ENCODE assay signal across 8 mouse cellular contexts in genomic region chr6:86437711-86438110, GRCm38 (mm10). TPM values are rescaled to one million over a fixed set of nuclear protein-coding genes. Genes with fewer than 3 reads are reported as not detected.
DNase-seq lines count a peak whose midpoint lies in the region; ATAC-seq and TF ChIP-seq lines count a peak whose summit lies in the region.

No protein-coding gene starts in this region.

- H3K27ac ChIP-seq in forebrain, embryonic 11.5 days (ENCODE audit: low read depth, low read length): peak overlapping the region; percentile 52; the same call in 1 of the 2 replicates
- H3K27ac ChIP-seq in hindbrain, embryonic 11.5 days (ENCODE audit: low read depth, low read length): peak overlapping the region; percentile 84; the same call in 1 of the 2 replicates
- peak overlapping the region; percentile 98 for H3K27ac ChIP-seq in left cerebral cortex, adult 2 months
- H3K27ac ChIP-seq in macrophage: peak overlapping the region; percentile 96

- peak; percentile 62 for TF ChIP-seq CTCF in left cerebral cortex, adult 2 months (IDR thresholded peaks at IDR 0.05)

- 2% methylated on average over 14 of the region's 14 CpGs for WGBS in forebrain, embryonic 11.5 days
- WGBS in hindbrain, embryonic 11.5 days: 3% methylated on average over 14 of the region's 14 CpGs
- WGBS in macrophage (ENCODE audit: missing documents): 5% methylated on average over 14 of the region's 14 CpGs

- H3K4me2 ChIP-seq in forebrain, embryonic 11.5 days (ENCODE audit: low read depth, low read length, severe bottlenecking): peak overlapping the region; percentile 54
- peak overlapping the region; percentile 51 for H3K4me2 ChIP-seq in hindbrain, embryonic 11.5 days (replicated peaks; ENCODE audit: low read depth, low read length)

- DNase-seq in frontal cortex, postnatal 36 days (ENCODE audit: low spot score in 2 of 2): no peak
- DNase-seq in c-Kit-positive CD71-positive TER-119-negative erythroid progenitor cells, embryonic 14.5 days (ENCODE audit: low read depth): peak; percentile 73
- peak; percentile 69 for DNase-seq in forebrain, embryonic 11.5 days (ENCODE audit: low spot score)
- peak; percentile 62 for DNase-seq in hindbrain, embryonic 11.5 days (ENCODE audit: low spot score)
- peak; percentile 20 for DNase-seq in left cerebral cortex, adult 2 months (ENCODE audit: extremely low spot score in 1 of 2, low spot score in 2 of 2)
- peak; percentile 30 for DNase-seq in retina, postnatal 7 days (ENCODE audit: low read depth, low spot score)

- H3K9ac ChIP-seq in forebrain, embryonic 11.5 days (ENCODE audit: low read length): peak overlapping the region; percentile 86; the same call in 1 of the 2 replicates
- peak overlapping the region; percentile 48 for H3K9ac ChIP-seq in hindbrain, embryonic 11.5 days (ENCODE audit: low read depth, low read length)

- no peaks in the 10 kb centered on the region; the same call in 1 of the 2 replicates for H3K36me3 ChIP-seq in forebrain, embryonic 11.5 days (ENCODE audit: control insufficient read depth, insufficient read depth, low read length)
- H3K36me3 ChIP-seq in hindbrain, embryonic 11.5 days (ENCODE audit: control insufficient read depth, insufficient read depth, low read length): no peaks in the 10 kb centered on the region
- H3K36me3 ChIP-seq in macrophage (ENCODE audit: inconsistent target): no peaks in the 10 kb centered on the region

- intact Hi-C loops in left cerebral cortex, adult 2 months (cut with DNase I): loop anchor here (1.0 to 5.0 kb wide), 2 partner anchors 89 to 235 kb away; partner anchors contain the start of gene Pcbp1

- peak; percentile 54 for ATAC-seq in frontal cortex, adult (ENCODE audit: low TSS enrichment)
- ATAC-seq in forebrain, embryonic 11.5 days (replicated peaks; ENCODE audit: low FRiP score): peak; percentile 59
- peak; percentile 60 for ATAC-seq in hindbrain, embryonic 11.5 days (ENCODE audit: low FRiP score)

- peak overlapping the region; percentile 82 for H3K4me3 ChIP-seq in forebrain, embryonic 11.5 days (ENCODE audit: low read depth, low read length)
- H3K4me3 ChIP-seq in hindbrain, embryonic 11.5 days (ENCODE audit: low read depth, low read length): peak overlapping the region; percentile 56
- peak overlapping the region; percentile 65 for H3K4me3 ChIP-seq in left cerebral cortex, adult 2 months
- peak overlapping the region; percentile 89 for H3K4me3 ChIP-seq in macrophage (ENCODE audit: inconsistent target)

- peaks cover 2% of the 10 kb centered on the region; the same call in 1 of the 2 replicates for H3K4me1 ChIP-seq in forebrain, embryonic 11.5 days (replicated peaks; ENCODE audit: control insufficient read depth, insufficient read depth, low read length)
- H3K4me1 ChIP-seq in hindbrain, embryonic 11.5 days (replicated peaks; ENCODE audit: control insufficient read depth, insufficient read depth, low read length): no peaks in the 10 kb centered on the region; the same call in 1 of the 2 replicates

- H3K9me3 ChIP-seq in forebrain, embryonic 11.5 days (ENCODE audit: control insufficient read depth, low read length): no peaks in the 10 kb centered on the region
- H3K9me3 ChIP-seq in hindbrain, embryonic 11.5 days (ENCODE audit: control insufficient read depth, low read length): no peaks in the 10 kb centered on the region

- no peaks in the 10 kb centered on the region for H3K27me3 ChIP-seq in forebrain, embryonic 11.5 days (ENCODE audit: control insufficient read depth, insufficient read depth, low read length)
- H3K27me3 ChIP-seq in hindbrain, embryonic 11.5 days (ENCODE audit: control insufficient read depth, insufficient read depth, low read length): no peaks in the 10 kb centered on the region

- H3K79me2 ChIP-seq in macrophage (ENCODE audit: inconsistent target): peaks cover 17% of the 10 kb centered on the region

RNA-seq across cellular contexts. Expression of gene C87436, which starts 0.5 kb away (rescaled TPM):
- 28.1 and 28.6 TPM in 2 replicates for polyA plus RNA-seq in forebrain, embryonic 11.5 days (2014; fragmentation: Nextera tagmentation; extraction: Ambion mirVana)
- 24.4 and 25.6 TPM in 2 replicates for polyA plus RNA-seq in hindbrain, embryonic 11.5 days (2014; fragmentation: Nextera tagmentation; extraction: Ambion mirVana)
- total RNA-seq in left cerebral cortex, adult 2 months (2021): 10 to 100 TPM; 19.3 to 24.7 TPM
- 10 to 100 TPM in 18 of 26 experiments, 1 to 10 TPM in 8; 3.5 to 42.6 (median 15.7) TPM for total RNA-seq in macrophage (2018; cell fraction: chromatin; rRNA removed)
- total RNA-seq in macrophage (2018; cell fraction: cytosol; rRNA removed): 10 to 100 TPM in 8 of 26 experiments, 1 to 10 TPM in 18; 3.0 to 14.3 (median 9.1) TPM
- total RNA-seq in macrophage (2018; cell fraction: nucleus; rRNA removed): 10 to 100 TPM in 14 of 26 experiments, 1 to 10 TPM in 12; 2.6 to 39.4 (median 12.5) TPM
- polyA plus RNA-seq in macrophage (2018): 8.0 to 12.3 TPM (median 8.9 TPM) in 3 replicates

RNA-seq across cellular contexts. Expression of gene Gm44790, which starts 11.3 kb away (rescaled TPM):
- polyA plus RNA-seq in forebrain, embryonic 11.5 days (2014; fragmentation: Nextera tagmentation; extraction: Ambion mirVana): 0.37 TPM in 1 of 2 replicates, not detected in the other
- not detected in 2 replicates for polyA plus RNA-seq in hindbrain, embryonic 11.5 days (2014; fragmentation: Nextera tagmentation; extraction: Ambion mirVana)
- not detected for total RNA-seq in left cerebral cortex, adult 2 months (2021)
- total RNA-seq in macrophage (2018; cell fraction: chromatin; rRNA removed): 1 to 10 TPM in 9 of 26 experiments, not detected in 17; 1.1 to 4.0 (median 2.0) TPM
- total RNA-seq in macrophage (2018; cell fraction: cytosol; rRNA removed): under 1 TPM in 2 of 26 experiments, not detected in 24; 0.20 to 0.31 TPM
- total RNA-seq in macrophage (2018; cell fraction: nucleus; rRNA removed): 1 to 10 TPM in 2 of 26 experiments, under 1 TPM in 1, not detected in 23; 0.78 to 2.1 (median 1.0) TPM
- polyA plus RNA-seq in macrophage (2018): not detected in 3 replicates

RNA-seq across cellular contexts. Expression of gene Tia1, which starts 33.7 kb away (rescaled TPM):
- polyA plus RNA-seq in forebrain, embryonic 11.5 days (2014; fragmentation: Nextera tagmentation; extraction: Ambion mirVana): 271 and 307 TPM in 2 replicates
- 270 and 292 TPM in 2 replicates for polyA plus RNA-seq in hindbrain, embryonic 11.5 days (2014; fragmentation: Nextera tagmentation; extraction: Ambion mirVana)
- 100 to 1,000 TPM; 117 to 119 TPM for total RNA-seq in left cerebral cortex, adult 2 months (2021)
- 100 to 1,000 TPM in 19 of 26 experiments, 10 to 100 TPM in 7; 49.4 to 334 (median 192) TPM for total RNA-seq in macrophage (2018; cell fraction: chromatin; rRNA removed)
- total RNA-seq in macrophage (2018; cell fraction: cytosol; rRNA removed): 10 to 100 TPM in 11 of 26 experiments, 1 to 10 TPM in 15; 4.2 to 21.6 (median 9.6) TPM
- 100 to 1,000 TPM in 11 of 26 experiments, 10 to 100 TPM in 15; 27.4 to 211 (median 85.4) TPM for total RNA-seq in macrophage (2018; cell fraction: nucleus; rRNA removed)
- polyA plus RNA-seq in macrophage (2018): 11.3 to 18.2 TPM (median 14.0 TPM) in 3 replicates

RNA-seq across cellular contexts. Expression of gene Pcyox1, which starts 40.8 kb away (rescaled TPM):
- 94.8 and 95.3 TPM in 2 replicates for polyA plus RNA-seq in forebrain, embryonic 11.5 days (2014; fragmentation: Nextera tagmentation; extraction: Ambion mirVana)
- polyA plus RNA-seq in hindbrain, embryonic 11.5 days (2014; fragmentation: Nextera tagmentation; extraction: Ambion mirVana): 107 and 109 TPM in 2 replicates
- 100 to 1,000 TPM; 105 to 115 TPM for total RNA-seq in left cerebral cortex, adult 2 months (2021)
- total RNA-seq in macrophage (2018; cell fraction: chromatin; rRNA removed): 10 to 100 TPM in 19 of 26 experiments, 1 to 10 TPM in 7; 4.0 to 68.5 (median 23.6) TPM
- 100 to 1,000 TPM in 16 of 26 experiments, 10 to 100 TPM in 10; 71.2 to 169 (median 108) TPM for total RNA-seq in macrophage (2018; cell fraction: cytosol; rRNA removed)
- 100 to 1,000 TPM in 11 of 26 experiments, 10 to 100 TPM in 15; 38.8 to 158 (median 98.4) TPM for total RNA-seq in macrophage (2018; cell fraction: nucleus; rRNA removed)
- polyA plus RNA-seq in macrophage (2018): 69.4 to 127 TPM (median 122 TPM) in 3 replicates

Comparison
In these comparisons a context has a peak if more than half of its experiments do, and no peak if none do; other contexts are left out.
1. DNase-seq: peak in c-Kit-positive CD71-positive TER-119-negative erythroid progenitor cells, embryonic 14.5 days (single experiment), forebrain, embryonic 11.5 days (single experiment), hindbrain, embryonic 11.5 days (single experiment), left cerebral cortex, adult 2 months (2 of 2) and retina, postnatal 7 days (single experiment); none in frontal cortex, postnatal 36 days (0 of 2).
2. RNA of gene Tia1, which starts 33.7 kb away (polyA plus RNA-seq): 271 to 307 TPM in forebrain, embryonic 11.5 days and 270 to 292 TPM in hindbrain, embryonic 11.5 days; 11.3 to 18.2 TPM in macrophage; every median in the first group is over 10 times any median in the second.
3. Peak in every context shown above with its lines, with median percentiles within 50 percentile points of each other: ATAC-seq, H3K27ac ChIP-seq and H3K4me3 ChIP-seq.